Mouse (Mus musculus) mature B cell (primary cell): ENCODE data around the gene Tesk2.
"Not testable (repeated sequence)": the region's sequence is repeated elsewhere in the genome, so short reads cannot be mapped to it uniquely, and the experiment has no call there.

Experiments
- in situ Hi-C: fragments of 300-500 bp; cut with MboI; formaldehyde crosslinking; loops from 2 replicates; pipeline ENCODE4 v1.14.3; 2019

Gene Tesk2

DNA sequence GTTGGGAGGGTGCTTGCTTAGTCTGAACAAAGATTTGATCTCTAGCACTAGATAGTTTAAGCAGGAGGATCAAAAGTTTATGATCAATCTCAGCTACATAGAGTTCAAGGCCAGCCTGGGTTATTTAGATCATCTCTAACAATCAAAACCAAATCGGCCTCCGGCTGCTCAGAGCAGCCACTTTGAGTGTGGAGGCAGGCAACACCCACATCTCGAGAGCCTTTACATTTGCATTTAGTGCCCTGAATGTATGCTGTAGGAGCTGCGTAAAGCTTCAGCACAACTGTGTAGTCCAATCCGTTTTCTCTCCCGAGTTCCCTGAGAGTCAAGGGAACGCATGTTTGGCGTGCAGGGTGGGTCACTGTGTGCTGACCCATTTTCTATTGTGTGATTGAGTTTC is 71.7 kb downstream of the Tesk2 start:
- in situ Hi-C loops, result no loop called here

DNA sequence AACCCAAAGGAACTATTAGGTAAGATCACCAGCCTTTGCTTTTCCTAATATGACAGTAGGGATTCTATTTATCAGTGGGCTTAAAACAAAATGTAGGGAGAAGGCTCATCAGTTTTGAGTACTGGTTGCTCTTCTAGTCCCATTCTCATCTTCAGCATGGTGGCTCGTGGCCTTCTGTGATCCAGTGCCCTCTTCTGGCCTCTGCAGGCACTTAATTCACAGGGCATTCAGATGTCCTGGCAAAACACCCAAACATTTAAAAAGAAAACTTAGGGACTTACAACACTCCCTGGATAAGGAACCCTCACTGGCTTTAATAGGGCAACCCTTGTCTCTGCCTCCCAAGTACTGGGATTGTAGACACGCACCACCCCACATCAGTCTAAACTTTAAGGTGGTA is 73.5 kb downstream of the Tesk2 start:
- in situ Hi-C loops, result no loop called here

DNA sequence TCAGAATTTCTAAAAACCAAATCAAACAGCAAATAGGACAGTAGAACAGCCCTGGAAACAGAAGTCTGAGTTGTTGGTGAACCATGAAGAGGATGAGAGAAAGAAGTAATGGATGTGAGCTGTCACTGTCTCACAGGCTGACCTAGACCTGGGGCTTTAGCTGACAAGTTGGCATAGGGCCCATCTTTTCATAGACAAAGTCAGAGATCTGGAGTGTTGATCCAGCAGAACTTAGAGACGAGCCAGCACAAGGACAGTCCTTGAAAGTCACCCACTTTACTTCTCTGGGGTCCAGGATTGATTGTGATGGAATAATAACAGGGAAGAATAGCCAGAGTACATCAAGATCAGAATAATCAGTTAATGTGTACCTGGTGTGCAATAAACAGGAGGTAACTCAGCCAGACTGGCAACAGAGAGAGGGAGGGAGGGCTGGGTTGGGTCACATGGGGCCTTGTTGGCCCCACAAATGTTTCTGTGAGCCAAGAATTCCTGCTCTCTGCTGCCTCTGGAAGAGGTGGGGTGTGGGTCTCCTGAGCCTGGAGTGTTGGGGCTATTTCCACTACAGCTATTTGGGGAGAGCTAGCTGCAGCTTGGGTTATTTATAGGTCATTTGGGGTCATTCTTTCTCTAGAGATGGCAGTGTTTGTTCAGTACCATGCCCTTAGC is 75.8 kb downstream of the Tesk2 start:
- in situ Hi-C loops, result no loop called here

DNA sequence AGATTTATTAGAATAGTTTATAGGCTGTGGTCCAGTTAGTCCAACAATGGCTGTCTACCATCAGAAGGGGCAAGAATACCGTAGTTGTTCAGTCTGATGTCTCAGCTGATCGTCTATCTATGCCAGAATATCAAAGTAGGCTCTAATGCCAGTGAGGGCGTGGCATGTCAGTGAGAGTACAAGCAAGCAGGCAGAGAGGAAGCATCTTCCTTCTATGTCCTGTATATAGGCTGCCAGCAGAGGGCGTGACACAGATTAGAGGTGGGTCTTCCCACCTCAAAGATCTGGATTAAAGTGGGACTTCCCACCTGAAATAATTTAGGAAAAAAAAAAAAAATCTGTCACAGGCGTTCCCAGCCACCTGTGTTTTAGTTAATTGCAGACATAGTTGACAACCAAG is 79.2 kb downstream of the Tesk2 start:
- in situ Hi-C loops, result no loop called here

DNA sequence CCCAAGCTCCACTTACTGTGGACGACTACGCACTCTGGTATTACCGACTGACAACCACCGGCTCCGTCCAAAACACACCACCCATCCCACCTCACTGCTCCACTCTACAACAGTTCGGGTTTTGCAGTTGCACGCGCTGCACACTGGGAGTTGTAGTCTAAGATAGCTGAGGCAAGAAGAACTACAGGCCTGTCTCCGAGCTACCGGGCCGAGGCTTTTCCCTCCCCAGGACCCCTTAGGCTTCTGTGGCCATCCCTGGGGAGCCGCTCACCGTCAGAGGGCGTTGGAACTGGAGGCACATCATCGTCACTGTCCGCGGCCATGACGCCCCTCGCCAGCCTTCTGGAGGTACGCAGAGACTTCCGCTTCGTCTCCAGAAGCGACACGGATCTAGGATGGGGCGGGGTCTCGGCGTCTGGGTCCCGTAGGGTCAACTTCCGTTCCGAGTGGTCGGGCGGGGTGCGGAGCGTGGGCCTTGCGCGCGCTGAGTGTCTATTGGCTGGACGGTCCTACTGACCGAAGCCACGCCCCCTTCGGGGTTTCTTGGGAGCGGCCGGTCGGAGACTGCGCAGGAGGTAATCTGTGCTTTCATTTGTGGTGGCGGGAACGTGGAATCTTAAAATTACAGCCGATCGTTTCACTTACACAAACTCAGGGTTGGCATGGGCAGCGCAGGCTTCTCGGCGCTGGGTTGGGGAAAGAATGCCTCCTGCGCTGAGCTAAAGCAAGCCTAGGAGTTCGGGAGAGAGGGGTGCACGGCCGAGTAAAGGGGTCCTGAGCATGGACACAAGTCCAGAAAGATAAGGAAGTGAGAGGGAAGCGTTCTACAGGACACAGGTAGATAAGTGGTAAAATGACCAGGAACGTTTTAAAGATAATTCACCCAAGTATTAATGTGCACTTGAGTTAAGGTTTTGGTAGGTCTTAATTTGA is 86.7 kb downstream of the Tesk2 start, which contains the start of the genes Toe1 and Mutyh:
Toe1 (minus strand) TSS at position 444 of the 933 bp plus-strand sequence.
Mutyh (plus strand) TSS at position 527 of the 933 bp plus-strand sequence.
- in situ Hi-C loops, result no loop called here

DNA sequence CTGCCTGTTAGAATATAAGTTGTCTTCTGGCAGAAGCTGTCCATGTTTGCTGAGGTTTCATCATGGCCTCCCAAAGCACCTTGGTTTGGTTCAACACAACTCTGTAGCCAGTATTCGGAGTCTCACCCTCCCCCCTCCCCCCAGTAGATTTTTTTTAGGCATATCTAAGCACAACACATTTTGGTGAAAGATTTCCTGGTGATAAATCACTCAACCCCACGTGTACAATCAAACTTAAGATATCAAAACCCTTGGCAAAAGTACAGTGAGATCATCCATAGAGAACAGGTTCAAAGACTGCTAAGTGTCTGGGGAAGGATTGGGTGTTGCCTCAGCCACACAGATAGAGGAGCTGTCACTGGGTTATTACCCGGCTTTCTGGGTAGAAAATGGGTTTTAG is 90.3 kb downstream of the Tesk2 start:
- in situ Hi-C loops, result no loop called here

DNA sequence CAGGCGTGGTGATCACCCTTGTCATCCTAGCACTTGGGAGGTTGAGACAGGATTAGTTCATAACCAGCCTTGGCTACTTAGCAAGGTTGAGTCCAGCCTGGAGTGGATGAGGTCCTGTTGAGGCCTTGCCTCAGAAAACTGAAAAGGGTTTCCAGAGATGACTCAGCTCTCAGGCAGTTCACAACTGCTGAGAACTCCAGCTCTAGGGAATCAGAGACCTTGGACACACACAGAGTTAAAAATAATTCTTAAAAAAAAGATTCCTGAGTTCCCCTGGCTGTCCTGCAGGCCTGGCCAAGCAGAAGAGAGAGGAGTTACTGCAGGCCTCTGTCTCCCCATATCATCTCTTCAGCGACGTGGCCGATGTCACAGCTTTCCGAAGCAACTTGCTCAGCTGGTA is 94.5 kb downstream of the Tesk2 start:
- in situ Hi-C loops, result no loop called here

DNA sequence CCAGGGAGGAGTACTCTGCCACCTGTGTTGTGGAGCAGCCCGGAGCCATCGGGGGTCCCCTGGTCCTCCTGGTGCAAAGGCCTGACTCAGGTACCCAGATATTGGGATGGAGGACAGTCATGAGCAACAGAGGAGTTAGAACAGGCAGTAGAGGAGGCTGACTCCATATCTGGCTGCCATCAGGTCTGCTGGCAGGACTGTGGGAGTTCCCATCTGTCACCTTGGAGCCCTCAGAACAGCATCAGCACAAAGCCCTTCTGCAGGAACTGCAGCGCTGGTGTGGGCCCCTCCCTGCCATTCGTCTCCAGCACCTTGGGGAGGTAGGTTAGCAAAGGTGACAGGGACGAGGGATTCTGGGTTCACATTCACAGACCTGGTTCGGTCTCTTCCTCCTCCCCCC is 96.7 kb downstream of the Tesk2 start:
- in situ Hi-C loops, result no loop called here

DNA sequence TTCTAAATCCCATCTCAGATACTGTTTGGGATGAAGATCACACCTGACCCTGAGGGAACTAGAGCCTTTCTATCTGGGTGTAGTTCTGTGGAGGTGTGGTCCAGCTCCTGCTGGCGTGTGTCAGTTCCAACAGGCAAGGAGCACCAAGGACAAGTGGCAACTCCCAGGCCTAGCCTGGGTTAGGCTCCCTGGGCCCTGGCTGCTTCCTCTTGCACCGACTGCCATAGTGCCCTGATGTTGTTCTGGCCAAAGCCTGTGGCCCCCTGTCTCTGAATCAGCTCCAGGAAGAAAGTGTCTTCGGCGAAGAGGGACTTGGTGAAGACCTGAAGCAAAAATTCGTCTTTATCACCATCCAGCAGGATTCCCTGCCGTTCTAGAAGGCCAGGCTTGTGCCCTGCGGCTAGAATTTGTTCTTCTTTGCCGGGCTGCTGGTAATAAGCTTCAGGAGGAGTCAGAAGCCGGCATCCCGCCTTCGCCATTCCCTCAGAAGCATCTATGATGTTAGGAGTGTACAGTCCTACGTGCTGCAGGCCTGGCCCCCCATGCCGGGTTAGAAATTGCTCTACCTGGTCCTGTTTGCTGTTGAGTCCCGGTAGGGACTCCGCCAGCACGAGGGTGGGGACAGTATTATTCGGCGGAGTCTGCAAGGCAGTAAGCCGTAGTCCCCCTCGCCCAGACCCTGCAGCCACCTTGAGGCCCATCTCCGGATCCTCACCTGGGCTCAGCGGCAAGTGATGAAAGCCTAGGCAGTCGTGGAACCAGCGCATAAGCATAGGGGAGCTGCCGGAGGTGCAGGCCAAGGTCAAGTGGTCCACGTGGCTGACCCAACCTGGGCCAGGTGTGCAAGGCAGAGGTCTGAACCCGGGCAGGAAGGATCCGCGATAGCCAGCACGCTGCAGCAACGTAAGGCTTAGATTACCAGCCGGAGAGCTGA is 99.5 kb downstream of the Tesk2 start:
- in situ Hi-C loops, result loop anchor here (10.0 kb wide), 2 partner anchors 165 to 315 kb away; partner anchors contain the start of gene Plk3

DNA sequence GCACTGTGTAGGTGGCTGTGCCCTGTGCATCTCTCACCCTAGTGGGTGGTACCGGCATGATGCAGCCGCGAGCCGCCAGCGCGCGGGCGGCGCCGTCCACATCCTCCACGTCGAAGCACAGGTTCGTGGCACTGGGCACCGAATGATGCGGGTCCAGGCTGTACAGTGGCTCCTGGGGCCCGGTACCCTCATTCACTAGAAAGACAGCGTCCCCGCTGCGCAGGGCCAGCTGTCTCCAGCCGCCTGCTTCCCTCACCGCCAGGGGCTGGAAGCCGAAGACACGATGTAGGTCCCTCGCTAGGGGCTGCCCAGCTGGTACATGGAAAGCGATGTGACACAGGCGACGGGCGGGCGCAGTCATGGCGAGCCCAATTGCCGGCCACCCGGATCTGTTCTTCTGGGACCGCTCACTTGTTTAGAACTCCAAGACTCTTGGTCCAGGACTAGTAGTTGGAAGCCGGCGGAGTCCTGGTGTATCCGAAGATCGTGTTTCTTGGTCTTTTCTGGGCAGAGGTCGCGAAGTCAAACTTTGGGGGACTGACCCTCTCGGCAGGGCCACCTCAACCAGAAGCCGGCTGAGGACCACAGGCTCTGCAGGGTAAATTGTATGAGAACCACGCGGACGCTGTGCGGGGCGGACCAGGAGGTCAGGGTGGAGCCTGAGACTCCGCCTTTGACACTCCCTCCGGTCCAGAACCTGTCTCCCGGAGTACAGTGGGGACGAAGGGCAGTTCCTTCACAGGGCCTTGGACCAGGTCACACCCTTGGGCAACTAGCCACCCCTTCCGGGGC is 100.3 kb downstream of the Tesk2 start:
- in situ Hi-C loops, result loop anchor here (10.0 kb wide), 2 partner anchors 164 to 314 kb away; partner anchors contain the start of gene Plk3

DNA sequence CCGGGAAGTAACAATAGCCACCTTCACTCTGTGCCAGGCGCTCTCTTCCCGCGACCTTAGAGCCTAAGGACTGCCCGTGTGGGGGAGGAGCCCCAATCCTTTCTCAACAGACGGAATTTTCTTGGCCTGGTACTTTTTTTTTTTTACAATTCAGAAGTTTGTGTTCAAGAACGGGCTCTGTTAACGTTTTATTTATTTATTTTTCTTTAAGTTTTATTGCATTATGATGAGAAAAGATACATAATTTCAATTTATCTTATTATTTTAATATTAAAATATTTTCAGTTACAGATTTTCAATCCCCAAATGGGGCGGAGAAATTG is 100.9 kb downstream of the Tesk2 start, which contains the start of gene Hpdl:
Hpdl (minus strand) TSS at position 14 of the 323 bp plus-strand sequence.
- in situ Hi-C loops, result loop anchor here (10.0 kb wide), 2 partner anchors 163 to 313 kb away; partner anchors contain the start of gene Plk3

DNA sequence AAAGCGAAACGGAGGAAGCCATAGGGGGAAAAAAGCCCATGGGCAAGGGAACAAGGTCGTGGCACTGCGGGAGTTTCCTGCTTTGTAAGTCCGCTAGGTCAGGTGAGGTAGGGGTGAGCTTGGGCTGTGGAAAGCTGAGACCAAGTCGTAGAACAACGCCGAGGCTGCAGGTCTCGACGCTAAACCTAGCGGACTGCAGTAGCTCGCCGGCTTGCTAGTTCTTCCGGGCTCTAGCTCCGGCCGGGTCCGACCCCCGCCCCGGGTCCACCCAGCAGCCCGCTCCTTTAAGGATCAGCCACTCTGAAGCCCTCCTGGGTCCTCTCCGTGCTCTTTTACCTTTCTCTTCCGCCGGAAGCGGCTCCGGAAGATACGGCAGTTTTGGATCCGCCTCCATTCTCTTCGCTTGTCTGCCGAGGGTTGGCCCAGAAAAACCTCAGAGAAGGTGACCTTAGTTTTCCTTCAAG is 103.8 kb downstream of the Tesk2 start:
- in situ Hi-C loops, result loop anchor here (10.0 kb wide), 2 partner anchors 160 to 310 kb away; partner anchors contain the start of gene Plk3

DNA sequence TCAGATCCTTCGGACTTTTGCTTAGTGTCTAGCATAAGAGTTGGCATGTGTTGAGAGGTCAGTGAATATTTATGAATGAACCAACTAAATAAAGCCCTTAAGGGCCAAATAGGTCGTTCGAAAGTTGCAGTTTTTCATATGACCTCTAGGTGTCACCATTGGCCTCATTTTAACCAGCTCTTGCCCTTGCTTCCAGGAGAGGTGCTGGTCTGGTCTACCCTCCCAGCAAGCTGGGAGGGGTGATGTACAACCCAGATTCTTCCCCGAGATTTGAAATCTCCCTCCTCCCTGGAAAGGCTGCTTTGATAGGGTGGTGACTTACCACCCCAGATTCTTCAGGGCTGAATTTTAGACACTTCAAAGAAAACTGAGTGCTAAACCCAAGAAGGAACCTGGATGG is 107.1 kb downstream of the Tesk2 start:
- in situ Hi-C loops, result loop anchor here (10.0 kb wide), 2 partner anchors 157 to 307 kb away; partner anchors contain the start of gene Plk3

DNA sequence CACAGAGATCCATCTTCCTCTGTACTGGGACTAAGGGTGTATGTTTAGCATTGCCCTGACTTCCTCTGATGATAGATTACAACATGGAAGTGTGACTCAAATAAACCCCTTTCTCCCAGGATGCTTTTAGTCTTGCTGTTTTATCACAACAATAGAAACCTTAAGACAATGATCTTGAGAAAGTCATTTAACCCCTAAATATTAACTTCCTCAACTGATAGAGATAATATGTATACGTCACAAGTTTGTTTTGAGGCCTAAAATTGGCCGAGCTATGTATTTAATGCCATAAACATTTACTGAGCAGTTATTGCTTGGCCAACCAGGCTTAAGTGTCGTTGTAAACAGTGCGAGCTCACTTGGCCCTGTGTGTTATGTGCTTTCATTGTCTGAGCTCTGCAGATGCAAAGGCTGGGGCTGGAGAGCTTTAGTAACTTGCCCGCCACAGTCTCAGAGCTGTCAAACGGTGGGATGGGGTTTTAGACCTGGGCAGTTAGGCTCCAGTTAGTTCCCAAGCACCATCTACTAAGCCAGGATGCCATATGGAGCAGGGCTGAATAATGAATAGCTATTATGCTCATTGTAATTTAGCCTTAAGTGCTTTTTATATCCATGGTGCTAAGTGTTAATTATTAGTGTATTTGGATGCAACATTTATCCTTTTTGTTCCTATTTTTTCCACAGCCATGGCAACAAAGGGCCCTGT is 108.8 kb downstream of the Tesk2 start:
- in situ Hi-C loops, result loop anchor here (10.0 kb wide), 2 partner anchors 155 to 305 kb away; partner anchors contain the start of gene Plk3

DNA sequence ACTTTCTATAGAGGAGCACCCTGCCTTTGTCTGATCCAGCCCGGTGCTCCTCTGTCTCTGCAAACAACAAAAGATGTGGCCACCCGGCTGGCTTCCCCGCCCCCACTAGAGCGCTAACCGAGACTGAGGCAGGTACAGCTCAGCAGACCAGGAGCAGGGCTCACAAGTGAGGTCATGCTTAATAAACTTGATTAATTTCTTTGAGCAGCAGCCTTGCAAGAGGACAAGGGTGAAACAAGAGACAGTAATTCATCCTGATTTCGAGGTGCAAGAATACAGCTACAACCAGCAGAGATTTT is 109.3 kb downstream of the Tesk2 start:
- in situ Hi-C loops, result no loop called here

DNA sequence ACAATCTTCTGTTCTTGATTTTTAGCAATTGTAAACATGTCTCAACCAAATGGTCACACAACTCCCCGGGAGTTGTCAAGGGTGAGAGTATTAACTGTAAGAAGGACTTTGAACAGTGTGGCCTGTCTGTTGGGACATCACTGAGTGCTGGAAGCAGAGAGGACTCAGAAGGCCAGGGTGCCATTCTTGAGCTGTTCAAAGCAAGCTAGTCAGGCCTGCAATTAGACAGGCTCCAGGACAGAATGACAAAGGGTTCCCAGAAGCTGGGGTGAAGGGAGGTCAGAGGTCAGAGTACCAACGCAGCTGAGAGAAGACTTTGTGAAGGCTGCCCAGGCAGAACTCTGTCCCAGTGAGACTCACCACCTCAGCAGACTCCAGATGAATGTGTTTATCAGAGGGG is 118.3 kb downstream of the Tesk2 start:
- in situ Hi-C loops, result no loop called here

DNA sequence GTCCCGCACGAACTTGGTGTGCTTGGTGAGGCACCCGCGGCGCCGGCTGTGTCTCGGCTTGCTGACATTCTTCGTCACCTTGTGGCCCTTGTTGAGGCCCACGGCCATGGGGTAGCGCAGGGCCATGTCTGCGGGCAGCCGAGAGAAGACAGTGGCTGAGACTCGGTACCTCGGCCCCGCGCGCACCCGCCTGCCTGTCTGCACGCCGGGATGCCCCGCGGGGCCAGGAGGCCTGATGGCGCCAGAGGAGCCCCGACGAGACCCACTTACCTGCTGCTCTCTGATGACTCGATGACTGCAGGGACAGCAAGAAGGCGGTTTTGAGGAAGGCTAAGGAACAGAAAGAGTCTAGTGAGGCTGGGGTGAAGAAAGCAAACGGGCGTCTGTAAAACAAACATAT is 119.3 kb downstream of the Tesk2 start:
- in situ Hi-C loops, result not testable (repeated sequence)

DNA sequence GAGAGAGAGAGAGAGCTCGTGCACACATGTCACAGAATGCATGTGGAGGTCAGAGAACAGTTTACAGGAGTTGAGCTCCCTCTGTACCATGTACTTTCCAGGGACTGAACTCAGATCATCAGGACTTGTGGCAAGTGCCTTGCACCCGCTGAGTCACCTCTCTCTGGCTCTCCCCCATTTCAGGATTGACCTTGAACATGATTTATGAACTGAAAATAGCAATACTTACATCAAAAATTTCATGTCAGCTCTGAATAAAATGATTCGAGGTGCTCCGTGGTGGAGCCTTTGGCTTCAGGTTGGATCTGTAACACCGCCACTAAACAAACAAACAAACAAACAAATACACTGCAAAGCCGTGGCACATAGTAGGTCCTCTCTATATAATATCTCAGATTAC is 120.1 kb downstream of the Tesk2 start:
- in situ Hi-C loops, result no loop called here

DNA sequence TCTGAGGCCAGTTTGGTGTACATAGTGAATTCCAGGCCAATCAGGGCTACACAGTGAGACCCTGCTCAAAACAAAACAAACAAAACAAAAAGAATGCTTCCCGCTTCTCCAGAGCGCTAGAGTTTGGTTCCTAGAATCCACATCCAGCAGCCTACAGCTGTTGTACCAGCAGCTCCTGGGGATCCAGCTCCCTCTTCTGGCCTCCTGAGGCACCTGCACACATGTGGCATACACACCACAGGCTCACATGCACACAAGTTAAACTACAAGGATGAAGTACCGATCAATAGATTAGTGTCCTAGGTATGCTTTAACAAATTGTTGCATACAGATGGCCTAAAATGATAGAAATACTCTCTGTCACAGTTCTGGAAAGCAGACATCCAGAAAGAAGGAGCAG is 123.6 kb downstream of the Tesk2 start:
- in situ Hi-C loops, result no loop called here

DNA sequence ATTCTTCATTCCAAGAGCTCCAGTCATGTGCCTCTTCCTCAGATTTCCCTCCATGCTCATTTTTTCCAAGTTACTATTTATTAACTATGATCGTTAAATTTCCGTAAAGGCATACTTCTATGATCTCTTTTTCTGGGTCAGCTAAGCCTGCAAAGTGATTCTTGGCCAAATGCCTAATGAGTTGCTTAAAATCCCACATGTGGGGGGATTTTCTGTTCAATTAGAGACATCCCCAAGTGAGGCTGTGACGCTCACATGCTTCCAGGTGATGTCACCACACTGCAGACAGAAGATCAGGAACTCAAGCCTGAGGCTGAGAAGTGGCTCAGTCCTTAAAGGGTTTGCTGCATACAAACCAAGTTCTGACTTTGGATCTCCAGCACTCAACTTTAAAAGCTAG is 129.2 kb downstream of the Tesk2 start:
- in situ Hi-C loops, result no loop called here
